Mouse (Mus musculus) myocyte (in vitro differentiated cells): ENCODE results near the gene Kcnh2.

ENCODE experiments used
- MAX ChIP-seq: IDR thresholded peaks from one replicate; pipeline ENCODE4 v1.6.1; 2011; ENCODE audit warnings: low read depth, mild to moderate bottlenecking, control low read depth
- MYOG ChIP-seq, 3 experiments: IDR thresholded peaks; one replicate each; pipeline ENCODE4 v1.6.1; 2011; ENCODE audit warnings: control low read depth in 2 of 3, low read depth in 2 of 3, mild to moderate bottlenecking in 2 of 3; ENCODE audit not compliant: insufficient read length in 2 of 3, control insufficient read depth in 1 of 3, insufficient read depth in 1 of 3
- POLR2A ChIP-seq: IDR thresholded peaks from one replicate; pipeline ENCODE4 v1.6.1; 2011; ENCODE audit warnings: low read depth, mild to moderate bottlenecking, control low read depth, moderate library complexity; ENCODE audit not compliant: insufficient read length
- TCF3 ChIP-seq: IDR thresholded peaks from one replicate; pipeline ENCODE4 v1.6.1; 2011; ENCODE audit warnings: low read depth, control low read depth; ENCODE audit not compliant: insufficient read length

DNA sequence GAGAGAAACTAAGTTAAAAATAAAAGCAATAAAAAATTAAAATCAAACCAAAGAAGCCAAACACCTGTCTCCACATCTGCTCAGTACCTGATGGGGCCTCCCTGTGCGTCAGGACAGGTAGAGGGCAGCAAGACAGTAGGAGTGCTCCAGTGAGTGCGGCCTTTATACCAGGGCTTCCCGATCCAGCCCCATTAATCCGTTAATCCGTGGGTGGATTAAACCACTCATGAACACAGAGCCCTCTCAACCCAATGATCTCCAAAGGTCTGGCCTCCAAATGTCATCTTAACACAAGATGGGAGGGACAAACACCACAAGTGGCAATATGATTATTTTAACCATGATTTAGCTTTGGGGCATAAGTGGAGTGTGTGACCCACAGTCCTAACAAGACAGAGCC lies 22.4 kb upstream of the Kcnh2 start:
- TF ChIP-seq POLR2A (no peak), MYOG (IDR thresholded peaks at IDR 0.05; ENCODE audit: control insufficient read depth in 1 of 3, insufficient read depth in 1 of 3, insufficient read length in 2 of 3, low read depth in 2 of 3) (no peak), MAX (no peak), TCF3 (no peak)
